Mouse (Mus musculus) thymus, adult 2 months (tissue): ENCODE measurements around the gene Rpap3.

Experiments
- CTCF ChIP-seq: fragments of 200-500 bp; IDR thresholded peaks from 2 replicates; pipeline ENCODE4 v1.5.1; 2012; ENCODE audit warnings: mild to moderate bottlenecking, control low read depth, low read length, moderate library complexity, borderline replicate concordance; ENCODE audit not compliant: control insufficient read depth, poor library complexity, insufficient read depth; ENCODE audit errors: extremely low read depth
- POLR2A ChIP-seq: fragments of 200-500 bp; IDR thresholded peaks from 2 replicates; pipeline ENCODE4 v1.6.1; 2012; ENCODE audit warnings: mild to moderate bottlenecking, low read length, control low read depth, moderate library complexity; ENCODE audit not compliant: control insufficient read depth, poor library complexity, insufficient read depth; ENCODE audit errors: extremely low read depth

DNA sequence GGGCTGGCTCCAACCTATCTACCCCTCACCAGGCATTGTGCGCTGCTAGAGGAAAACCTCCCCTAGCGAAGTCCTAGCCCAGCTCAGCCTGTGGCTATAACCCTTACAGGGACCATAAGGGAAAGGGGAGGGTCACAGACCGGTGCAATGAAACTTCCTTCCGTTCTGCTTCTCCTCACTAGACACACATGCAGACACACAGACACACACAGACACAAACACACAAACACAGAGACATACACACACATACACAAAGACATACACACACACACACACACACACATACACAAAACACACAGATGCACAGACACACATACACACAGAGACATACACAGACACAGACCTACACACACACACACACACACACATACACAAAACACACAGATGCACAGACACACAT is 37.0 kb upstream of the Rpap3 start:
- no peak for TF ChIP-seq POLR2A
- no peak for TF ChIP-seq CTCF
